Mouse (Mus musculus) ES-E14 (cell line): ENCODE results near the gene Sec16a.

ENCODE experiments used
- CHD2 ChIP-seq: IDR thresholded peaks from 2 replicates; pipeline ENCODE4 v1.6.1; 2014; ENCODE audit warnings: mild to moderate bottlenecking, low read depth, low read length, inconsistent platforms
- MAFK ChIP-seq: IDR thresholded peaks from 2 replicates; pipeline ENCODE4 v1.6.1; 2014; ENCODE audit warnings: mild to moderate bottlenecking, low read depth, low read length, inconsistent platforms; ENCODE audit not compliant: insufficient read depth

DNA sequence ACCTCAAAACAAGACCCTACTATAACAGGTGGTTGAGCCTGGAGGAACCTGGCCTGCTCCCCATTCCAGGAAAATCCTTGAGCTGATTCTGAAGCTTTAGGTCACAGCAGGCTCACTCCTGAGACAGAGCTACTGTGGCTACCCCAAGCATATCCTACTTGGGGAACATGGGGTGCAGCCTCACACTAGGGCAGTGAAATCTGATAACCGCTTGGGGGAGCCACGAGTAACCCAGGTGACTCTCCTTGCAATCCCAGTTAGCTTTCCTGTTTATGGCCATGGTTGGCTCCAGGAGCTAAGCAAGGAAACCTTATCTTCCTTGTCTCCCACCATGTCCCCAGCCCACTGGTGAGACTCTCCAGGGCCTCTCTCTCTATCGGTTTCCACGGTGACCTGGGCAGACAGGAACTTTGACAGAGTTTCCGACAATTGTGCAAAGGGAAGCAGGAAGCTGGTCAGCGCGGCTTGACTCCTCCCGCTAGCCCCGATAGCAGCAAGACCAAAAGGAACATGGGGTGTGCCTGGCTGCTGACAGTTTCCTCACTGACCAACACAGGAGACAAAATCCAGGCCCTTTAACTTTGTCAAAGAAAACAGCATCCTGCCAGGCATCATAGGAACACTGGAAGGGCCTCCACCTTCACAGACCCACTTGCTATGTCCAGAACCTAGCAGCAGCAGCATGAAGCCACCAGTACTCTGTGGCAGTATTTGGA lies 29.9 kb upstream of the Sec16a start:
- TF ChIP-seq CHD2 (no peak), MAFK (no peak)
